Mouse (Mus musculus) bone marrow macrophage, adult 2 months (primary cell): Measurements from ENCODE around the gene Retreg3.
"Not testable (repeated sequence)": the region's sequence is repeated elsewhere in the genome, so short reads cannot be mapped to it uniquely, and the experiment has no call there.

Experiments
- CTCF ChIP-seq: IDR thresholded peaks from 2 replicates; pipeline ENCODE4 v1.5.1; 2012; ENCODE audit warnings: low read depth, mild to moderate bottlenecking, low read length, moderate library complexity
- POLR2A ChIP-seq: IDR thresholded peaks from 2 replicates; pipeline ENCODE4 v1.6.1; 2012; ENCODE audit warnings: mild to moderate bottlenecking, low read depth, low read length, borderline replicate concordance

GRCm38 (mm10) chr11:101125008-101125407 is 5.3 kb upstream of the Retreg3 start:
- TF ChIP-seq CTCF, POLR2A: not testable (repeated sequence)
